Mouse (Mus musculus) hindbrain, embryonic 12.5 days (tissue): Measurements from ENCODE around the gene Nthl1. TPM values are rescaled to one million over a fixed set of nuclear protein-coding genes. Genes with fewer than 3 reads are reported as not detected.
"Not testable (repeated sequence)": the region's sequence is repeated elsewhere in the genome, so short reads cannot be mapped to it uniquely, and the experiment has no call there.

Experiments
- ATAC-seq: fragments of 200-750 bp; cut with Nextera tagmentation; 2 replicates; pipeline ENCODE4 v1.8.0; 2017; ENCODE audit warnings: moderate TSS enrichment; ENCODE audit not compliant: low FRiP score
- H3K27ac ChIP-seq: fragments of 300-500 bp; sonication (generic); 2 replicates; pipeline ENCODE4 v1.5.1; 2016; ENCODE audit warnings: mild to moderate bottlenecking
- H3K27me3 ChIP-seq: fragments of 300-500 bp; sonication (generic); 2 replicates; pipeline ENCODE4 v1.6.1; 2016; ENCODE audit warnings: mild to moderate bottlenecking
- H3K36me3 ChIP-seq: fragments of 300-500 bp; sonication (generic); 2 replicates; pipeline ENCODE4 v1.6.1; 2016; ENCODE audit warnings: mild to moderate bottlenecking
- H3K4me1 ChIP-seq: fragments of 300-500 bp; sonication (generic); 2 replicates; pipeline ENCODE4 v1.6.1; 2016
- H3K4me2 ChIP-seq: fragments of 300-500 bp; sonication (generic); replicated peaks from 2 replicates; pipeline ENCODE4 v1.6.1; 2016; ENCODE audit warnings: mild to moderate bottlenecking
- H3K4me3 ChIP-seq: fragments of 300-500 bp; sonication (generic); 2 replicates; pipeline ENCODE4 v1.5.1; 2016; ENCODE audit warnings: mild to moderate bottlenecking
- H3K9ac ChIP-seq: fragments of 300-500 bp; sonication (generic); 2 replicates; pipeline ENCODE4 v1.6.1; 2016; ENCODE audit warnings: mild to moderate bottlenecking, moderate library complexity
- H3K9me3 ChIP-seq: fragments of 300-500 bp; sonication (generic); replicated peaks from 2 replicates; pipeline ENCODE4 v1.6.1; 2016; ENCODE audit warnings: mild to moderate bottlenecking
- WGBS: fragments of 180-500 bp; shearing (Covaris S2); methylation state at CpG from one replicate; pipeline ENCODE4 v1.1.7; 2016; 5-methylcytosine and 5-hydroxymethylcytosine counted together
- polyA plus RNA-seq: library from polyadenylated mRNA; unstranded; fragments of >200 nt; fragmentation: Nextera tagmentation; extraction: Ambion mirVana; gene quantifications from 2 replicates; pipeline ENCODE4 v1.2.1, GENCODE M21; 2016

Nthl1 gene
- polyA plus RNA-seq, 1 experiment from 2014 or later, result 15.7 TPM

DNA sequence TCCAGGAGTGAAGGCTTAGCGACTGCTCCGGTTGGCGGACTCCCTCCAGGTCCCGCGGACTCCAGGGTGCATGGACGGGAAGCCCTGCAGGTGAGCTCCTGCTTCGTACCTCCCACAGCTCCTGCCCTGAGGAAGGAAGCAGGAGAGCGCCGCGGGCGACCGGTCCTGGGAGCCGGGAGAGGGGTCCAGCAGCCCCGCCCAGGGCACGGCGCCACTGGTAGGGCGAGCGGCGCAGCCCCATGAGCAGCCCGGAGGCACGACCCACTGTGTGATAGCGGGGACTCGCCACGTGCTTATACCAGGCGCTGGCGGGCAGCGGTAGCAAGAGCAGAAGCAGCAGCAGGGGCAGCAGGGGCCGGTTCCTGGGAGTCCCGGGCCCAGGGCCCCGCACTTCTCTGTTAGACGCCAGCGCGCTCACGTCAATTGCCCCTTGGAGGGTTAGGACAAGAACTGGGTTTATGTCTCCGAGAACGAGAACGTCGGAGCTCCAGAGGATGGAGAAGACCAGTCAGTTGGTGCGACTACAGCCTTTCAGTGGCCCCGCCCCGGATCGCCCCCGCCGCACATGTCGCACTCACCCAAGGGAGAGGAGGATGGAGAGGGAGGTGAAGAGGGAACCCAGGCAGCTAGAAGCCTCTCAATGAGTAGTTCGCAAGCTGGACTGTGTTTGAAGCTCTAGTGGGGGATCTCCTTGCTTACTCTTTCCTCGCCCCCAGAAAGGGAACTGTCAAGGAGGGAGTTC, 25.7 kb downstream of the Nthl1 start, which contains the start of gene Npw:
Npw (minus strand) TSS at position 441 of the 742 bp plus-strand sequence.
- peak within 1 kb of the TSS; percentile 67 for H3K4me2 ChIP-seq
- 2% methylated on average over 47 of the region's 47 CpGs for WGBS
- H3K9me3 ChIP-seq, result no peaks in the 10 kb centered on the region
- H3K27me3 ChIP-seq, result peaks cover 58% of the 10 kb centered on the region
- H3K36me3 ChIP-seq, result no peaks in the 10 kb centered on the region
- no peak for ATAC-seq
- H3K9ac ChIP-seq, result peak within 1 kb of the TSS; percentile 53
- no peak within 1 kb of the TSS for H3K27ac ChIP-seq
- H3K4me1 ChIP-seq, result peaks cover 9% of the 10 kb centered on the region
- H3K4me3 ChIP-seq, result peak within 1 kb of the TSS; percentile 37

DNA sequence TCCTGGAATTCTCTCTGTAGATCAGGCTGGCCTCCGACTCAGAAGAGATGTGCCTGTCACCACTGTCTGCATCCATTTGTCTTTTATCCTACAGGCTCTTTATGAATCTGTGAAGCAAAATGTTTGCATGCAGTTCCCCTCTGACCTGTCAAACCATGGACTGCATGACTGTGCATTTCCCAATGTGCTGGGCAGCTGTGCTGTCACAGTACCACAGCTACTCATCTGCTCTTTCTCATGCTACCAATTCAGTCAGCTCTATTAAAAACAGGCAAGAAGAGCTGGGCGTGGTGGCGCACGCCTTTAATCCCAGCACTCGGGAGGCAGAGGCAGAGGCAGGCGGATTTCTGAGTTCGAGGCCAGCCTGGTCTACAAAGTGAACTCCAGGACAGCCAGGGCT, 34.5 kb downstream of the Nthl1 start:
- WGBS, result 70% methylated on average over 7 of the region's 7 CpGs
- ATAC-seq, H3K27ac ChIP-seq, H3K9me3 ChIP-seq, H3K9ac ChIP-seq, H3K27me3 ChIP-seq, H3K36me3 ChIP-seq, H3K4me2 ChIP-seq, H3K4me3 ChIP-seq: not testable (repeated sequence)
- peaks cover 25% of the 10 kb centered on the region for H3K4me1 ChIP-seq

GRCm38 (mm10) chr17:24667416-24667815, 34.9 kb downstream of the Nthl1 start:
- peaks cover 29% of the 10 kb centered on the region for H3K4me1 ChIP-seq
- H3K4me2 ChIP-seq, result no peak overlapping the region
- H3K27me3 ChIP-seq, result no peaks in the 10 kb centered on the region
- 33% methylated on average over 6 of the region's 6 CpGs for WGBS
- ATAC-seq, result no peak
- no peaks in the 10 kb centered on the region for H3K36me3 ChIP-seq
- no peak overlapping the region for H3K4me3 ChIP-seq
- H3K27ac ChIP-seq, result no peak overlapping the region
- H3K9ac ChIP-seq, result no peak overlapping the region
- no peaks in the 10 kb centered on the region for H3K9me3 ChIP-seq

DNA sequence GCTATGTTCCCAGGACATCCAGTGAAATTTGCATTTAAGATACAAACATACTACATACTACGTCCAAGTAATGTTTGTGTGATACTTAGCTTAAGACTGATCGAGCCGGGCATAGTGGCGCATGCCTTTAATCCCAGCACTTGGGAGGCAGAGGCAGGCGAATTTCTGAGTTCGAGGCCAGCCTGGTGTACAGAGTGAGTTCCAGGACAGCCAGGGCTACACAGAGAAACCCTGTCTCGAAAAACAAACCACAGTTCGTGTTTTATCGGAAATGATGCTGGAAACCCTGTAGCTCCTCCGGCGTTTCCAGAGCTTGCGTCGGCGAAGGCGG, 36.7 kb downstream of the Nthl1 start:
- ATAC-seq, result peak; percentile 39
- peak overlapping the region; percentile 71 for H3K4me2 ChIP-seq
- peak overlapping the region; percentile 98 for H3K9ac ChIP-seq
- H3K27ac ChIP-seq, result peak overlapping the region; percentile 88
- not testable (repeated sequence) for H3K27me3 ChIP-seq, H3K36me3 ChIP-seq, H3K9me3 ChIP-seq
- peak overlapping the region; percentile 98 for H3K4me3 ChIP-seq
- peaks cover 29% of the 10 kb centered on the region for H3K4me1 ChIP-seq
- WGBS, result 11% methylated on average over 15 of the region's 15 CpGs

DNA sequence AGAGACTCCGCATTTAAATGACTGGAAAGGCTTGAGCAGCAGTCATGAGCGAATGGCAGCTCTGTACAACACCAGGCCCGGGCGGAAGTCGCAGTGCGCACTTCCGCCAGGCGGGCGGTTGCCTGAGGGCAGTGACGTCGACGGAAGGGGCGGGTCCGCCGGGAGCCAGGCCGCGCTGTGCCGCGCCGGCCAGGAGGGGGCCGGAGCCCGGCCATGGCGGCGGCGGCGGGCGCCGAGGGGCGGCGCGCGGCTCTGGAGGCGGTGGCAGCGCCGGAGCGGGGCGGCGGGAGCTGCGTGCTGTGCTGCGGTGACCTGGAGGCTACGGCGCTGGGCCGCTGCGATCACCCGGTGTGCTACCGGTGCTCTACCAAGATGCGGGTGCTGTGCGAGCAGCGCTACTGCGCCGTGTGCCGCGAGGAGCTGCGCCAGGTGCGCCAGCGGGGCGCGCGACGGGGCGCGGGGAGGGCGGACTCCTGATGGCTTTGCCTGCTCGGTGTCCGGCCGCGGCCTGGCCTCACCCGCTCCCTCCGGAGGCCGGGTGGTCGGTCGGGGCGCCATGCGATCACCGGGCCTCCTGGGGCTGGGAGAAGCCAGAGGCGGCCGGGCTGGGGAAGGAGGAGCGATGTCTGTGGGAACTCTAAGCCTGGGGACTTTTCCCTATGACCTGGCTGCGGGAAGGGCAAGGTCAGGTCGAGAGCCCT, 37.2 kb downstream of the Nthl1 start, which contains the start of gene Zfp598:
Zfp598 (plus strand) TSS at position 143 of the 701 bp plus-strand sequence.
- Histone ChIP-seq H3K4me3 (peak within 1 kb of the TSS; percentile 98), H3K4me2 (peak within 1 kb of the TSS; percentile 71), H3K27ac (peak within 1 kb of the TSS; percentile 88), H3K36me3 (no peaks in the 10 kb centered on the region), H3K9me3 (no peaks in the 10 kb centered on the region), H3K27me3 (no peaks in the 10 kb centered on the region), H3K4me1 (peaks cover 29% of the 10 kb centered on the region), H3K9ac (peak within 1 kb of the TSS; percentile 98)
- peak; percentile 99 for ATAC-seq
- WGBS, result 1% methylated on average over 56 of the region's 80 CpGs

GRCm38 (mm10) chr17:24670246-24670844, 37.9 kb downstream of the Nthl1 start:
- no peaks in the 10 kb centered on the region for H3K9me3 ChIP-seq
- peak overlapping the region; percentile 98 for H3K4me3 ChIP-seq
- H3K27me3 ChIP-seq, result no peaks in the 10 kb centered on the region
- no peak for ATAC-seq
- peak overlapping the region; percentile 98 for H3K9ac ChIP-seq
- WGBS, result 12% methylated on average over 8 of the region's 8 CpGs
- peaks cover 29% of the 10 kb centered on the region for H3K4me1 ChIP-seq
- H3K27ac ChIP-seq, result peak overlapping the region; percentile 88
- H3K36me3 ChIP-seq, result no peaks in the 10 kb centered on the region
- peak overlapping the region; percentile 71 for H3K4me2 ChIP-seq

GRCm38 (mm10) chr17:24671346-24671745, 38.9 kb downstream of the Nthl1 start:
- Histone ChIP-seq H3K9me3 (no peaks in the 10 kb centered on the region), H3K4me3 (no peak overlapping the region), H3K9ac (peak overlapping the region; percentile 98), H3K27ac (no peak overlapping the region), H3K4me1 (peaks cover 29% of the 10 kb centered on the region), H3K4me2 (peak overlapping the region; percentile 71), H3K36me3 (0 out of 2 replicates have a peak, but pooled peaks cover 1% of the 10 kb centered on the region), H3K27me3 (no peaks in the 10 kb centered on the region)
- WGBS, result 74% methylated on average over 5 of the region's 5 CpGs
- no peak for ATAC-seq

DNA sequence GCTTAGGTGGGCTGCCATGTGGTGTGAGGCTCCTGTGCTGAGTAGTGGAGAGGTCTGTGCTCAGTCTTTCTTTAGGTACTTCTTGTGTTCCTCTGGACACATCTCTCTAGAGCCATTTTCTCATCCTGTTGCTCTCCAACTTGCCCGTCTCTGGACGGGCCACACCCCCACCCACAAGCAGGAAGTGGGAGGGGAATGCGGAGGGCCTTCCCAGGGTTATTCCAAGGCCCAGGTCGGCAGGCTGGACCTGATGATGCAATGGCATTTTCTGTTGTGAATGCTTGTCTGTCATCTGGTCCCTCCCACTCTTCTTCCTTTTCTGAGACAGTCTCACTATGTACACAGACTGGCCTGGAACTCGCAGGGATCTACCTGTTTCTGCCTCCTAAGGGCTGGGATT, 39.7 kb downstream of the Nthl1 start:
- Histone ChIP-seq H3K4me1 (peaks cover 29% of the 10 kb centered on the region), H3K27ac (no peak overlapping the region), H3K36me3 (peaks cover 9% of the 10 kb centered on the region), H3K9ac (no peak overlapping the region), H3K27me3 (no peaks in the 10 kb centered on the region), H3K4me2 (no peak overlapping the region), H3K9me3 (no peaks in the 10 kb centered on the region), H3K4me3 (no peak overlapping the region)
- 39% methylated on average over 5 of the region's 5 CpGs for WGBS
- ATAC-seq, result no peak

DNA sequence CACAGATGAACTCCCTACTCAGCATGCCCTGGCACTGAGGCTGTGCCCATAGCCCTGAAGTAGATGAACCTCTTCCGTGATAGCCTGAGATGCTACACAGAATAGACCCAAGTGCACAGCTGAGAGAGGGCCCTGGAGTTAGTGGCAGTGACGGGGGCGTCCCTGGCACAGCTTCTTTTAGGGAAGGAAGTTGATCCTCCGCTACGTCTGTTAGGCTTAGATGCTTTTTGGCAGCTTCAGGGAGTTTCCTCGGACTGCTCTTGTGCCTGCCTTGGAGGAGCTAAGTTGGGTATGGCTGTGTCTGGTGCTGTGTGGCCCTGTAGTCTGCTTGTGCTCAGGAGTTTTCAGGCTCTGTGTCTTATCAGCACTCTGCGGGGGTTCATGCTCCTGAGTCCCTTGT, 41.8 kb downstream of the Nthl1 start:
- no peaks in the 10 kb centered on the region for H3K9me3 ChIP-seq
- H3K36me3 ChIP-seq, result peaks cover 31% of the 10 kb centered on the region
- WGBS, result 84% methylated on average over 7 of the region's 7 CpGs
- H3K4me3 ChIP-seq, result no peak overlapping the region
- H3K4me2 ChIP-seq, result no peak overlapping the region
- H3K9ac ChIP-seq, result 0 out of 2 replicates have a peak overlapping the region, but pooled peaks have one; percentile 4
- H3K27ac ChIP-seq, result no peak overlapping the region
- no peak for ATAC-seq
- peaks cover 23% of the 10 kb centered on the region for H3K4me1 ChIP-seq
- H3K27me3 ChIP-seq, result no peaks in the 10 kb centered on the region

- no peak overlapping the region for H3K9ac ChIP-seq
- no peaks in the 10 kb centered on the region for H3K9me3 ChIP-seq
- H3K4me3 ChIP-seq, result no peak overlapping the region
- WGBS, result 60% methylated on average over 2 of the region's 2 CpGs
- no peak overlapping the region for H3K27ac ChIP-seq
- H3K36me3 ChIP-seq, result peaks cover 50% of the 10 kb centered on the region
- H3K4me1 ChIP-seq, result peaks cover 13% of the 10 kb centered on the region
- 0 out of 2 replicates have a peak, but pooled peaks have one; percentile 9 for ATAC-seq
- no peak overlapping the region for H3K4me2 ChIP-seq
- H3K27me3 ChIP-seq, result no peaks in the 10 kb centered on the region
These were observed 43.7 kb downstream of the Nthl1 start for GRCm38 (mm10) chr17:24676187-24676586.

DNA sequence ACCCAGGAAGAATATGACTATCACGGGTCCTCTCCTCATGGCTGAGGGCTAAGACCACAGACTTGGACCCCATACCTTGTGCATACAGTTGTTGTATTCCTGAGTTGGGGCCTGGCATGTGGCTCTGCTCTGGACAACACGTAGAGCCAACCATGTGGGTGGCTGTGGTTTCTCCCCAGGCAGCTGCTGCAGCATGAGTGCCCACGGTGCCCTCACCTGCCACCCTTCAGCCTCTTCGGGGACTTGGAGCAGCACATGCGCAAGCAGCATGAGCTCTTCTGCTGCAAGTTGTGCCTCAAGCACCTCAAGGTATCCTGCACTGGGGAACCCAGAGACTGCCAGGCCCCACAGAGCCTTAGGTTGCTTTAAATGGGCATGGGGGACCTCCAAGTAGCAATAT, 44.4 kb downstream of the Nthl1 start:
- Histone ChIP-seq H3K4me1 (peaks cover 6% of the 10 kb centered on the region), H3K36me3 (peaks cover 57% of the 10 kb centered on the region), H3K9me3 (no peaks in the 10 kb centered on the region), H3K9ac (no peak overlapping the region), H3K4me2 (no peak overlapping the region), H3K4me3 (no peak overlapping the region), H3K27ac (no peak overlapping the region), H3K27me3 (no peaks in the 10 kb centered on the region)
- 93% methylated on average over 5 of the region's 5 CpGs for WGBS
- ATAC-seq, result no peak

GRCm38 (mm10) chr17:24677500-24678080, 45.1 kb downstream of the Nthl1 start:
- WGBS, result 91% methylated on average over 24 of the region's 24 CpGs
- Histone ChIP-seq H3K27me3 (no peaks in the 10 kb centered on the region), H3K4me2 (no peak overlapping the region), H3K4me3 (no peak overlapping the region), H3K4me1 (no peaks in the 10 kb centered on the region), H3K27ac (no peak overlapping the region), H3K36me3 (peaks cover 64% of the 10 kb centered on the region), H3K9ac (no peak overlapping the region), H3K9me3 (no peaks in the 10 kb centered on the region)
- ATAC-seq, result no peak
